Mouse (Mus musculus): ENCODE measurements at regions not wholly inside any gene's neighbourhood (a gene's known extent, or its start where the extent isn't known, plus 50 kb on each side); places are given as distances from the start of the nearest gene placed in this dataset.

Small RNAs in the stretch of these regions (microRNA-seq; reads per million reads assigned to microRNA genes)
- 0 reads per million in 2 experiments for gene Gm23064

Data from layer of hippocampus, postnatal 14 days (tissue).